Mouse (Mus musculus): ENCODE measurements around the gene Mef2c. TPM values are rescaled to one million over a fixed set of nuclear protein-coding genes. Genes with fewer than 3 reads are reported as not detected.

The Mef2c gene
- polyA plus RNA-seq, 1 experiment from 2014 or later = 29.8 TPM

GRCm38 (mm10) chr13:83579410-83579809, 75.6 kb downstream of the Mef2c start:
- H3K27me3 ChIP-seq (ENCODE audit: control insufficient read depth, insufficient read depth, low read length) = no peaks in the 10 kb centered on the region
- no peak overlapping the region for H3K27ac ChIP-seq (replicated peaks; ENCODE audit: low read depth, low read length)
- DNase-seq (ENCODE audit: low spot score) (no peak), ATAC-seq (replicated peaks; ENCODE audit: insufficient number of reproducible peaks, low FRiP score, low TSS enrichment, low read depth) (no peak)
- WGBS = 87% methylated on average over 3 of the region's 3 CpGs
- no peak overlapping the region for H3K9ac ChIP-seq (replicated peaks; ENCODE audit: low read length)
- no peaks in the 10 kb centered on the region for H3K4me1 ChIP-seq (ENCODE audit: control insufficient read depth, insufficient read depth, low read length)
- H3K4me2 ChIP-seq (ENCODE audit: low read depth, low read length) = no peak overlapping the region
- no peak overlapping the region for H3K4me3 ChIP-seq (ENCODE audit: low read depth, low read length)
- no peaks in the 10 kb centered on the region for H3K36me3 ChIP-seq (replicated peaks; ENCODE audit: control insufficient read depth, insufficient read depth, low read depth, low read length)
- H3K9me3 ChIP-seq (replicated peaks; ENCODE audit: control insufficient read depth, low read length) = no peaks in the 10 kb centered on the region

- H3K4me2 ChIP-seq (ENCODE audit: low read depth, low read length) = no peak overlapping the region
- WGBS = 85% methylated on average over 5 of the region's 5 CpGs
- no peak overlapping the region for H3K9ac ChIP-seq (replicated peaks; ENCODE audit: low read length)
- no peaks in the 10 kb centered on the region for H3K27me3 ChIP-seq (ENCODE audit: control insufficient read depth, insufficient read depth, low read length)
- ATAC-seq (replicated peaks; ENCODE audit: insufficient number of reproducible peaks, low FRiP score, low TSS enrichment, low read depth) (no peak), DNase-seq (ENCODE audit: low spot score) (no peak)
- no peaks in the 10 kb centered on the region for H3K36me3 ChIP-seq (replicated peaks; ENCODE audit: control insufficient read depth, insufficient read depth, low read depth, low read length)
- no peaks in the 10 kb centered on the region for H3K4me1 ChIP-seq (ENCODE audit: control insufficient read depth, insufficient read depth, low read length)
- no peak overlapping the region for H3K4me3 ChIP-seq (ENCODE audit: low read depth, low read length)
- no peak overlapping the region for H3K27ac ChIP-seq (replicated peaks; ENCODE audit: low read depth, low read length)
- no peaks in the 10 kb centered on the region for H3K9me3 ChIP-seq (replicated peaks; ENCODE audit: control insufficient read depth, low read length)
Measured at GRCm38 (mm10) chr13:83580856-83581255, 77.0 kb downstream of the Mef2c start.

GRCm38 (mm10) chr13:83582564-83582963, 78.7 kb downstream of the Mef2c start:
- H3K36me3 ChIP-seq (replicated peaks; ENCODE audit: control insufficient read depth, insufficient read depth, low read depth, low read length) = no peaks in the 10 kb centered on the region

DNA sequence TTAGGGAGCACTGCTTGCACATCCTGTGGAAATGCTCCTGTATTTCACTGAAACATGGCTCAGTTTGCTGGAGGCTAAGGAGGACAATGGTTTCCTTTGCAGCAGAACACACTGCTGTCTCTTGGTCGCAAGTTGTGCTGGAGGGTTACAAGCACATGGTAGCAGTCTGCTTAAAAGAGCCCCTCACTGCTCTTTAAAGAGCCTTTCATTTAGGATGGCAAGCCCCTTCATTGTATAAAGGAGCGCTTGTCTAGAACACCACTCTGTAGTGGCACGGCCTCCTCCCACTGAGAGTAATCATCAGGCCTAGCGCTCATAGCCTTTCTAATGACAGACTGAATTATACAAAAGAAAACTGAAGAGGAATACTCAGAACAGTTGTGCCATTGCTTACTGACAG, 80.0 kb downstream of the Mef2c start:
- ATAC-seq (replicated peaks; ENCODE audit: insufficient number of reproducible peaks, low FRiP score, low TSS enrichment, low read depth) (no peak), DNase-seq (ENCODE audit: low spot score) (peak; percentile 19)
- H3K4me3 ChIP-seq (ENCODE audit: low read depth, low read length) = no peak overlapping the region
- H3K36me3 ChIP-seq (replicated peaks; ENCODE audit: control insufficient read depth, insufficient read depth, low read depth, low read length) = no peaks in the 10 kb centered on the region
- WGBS = 30% methylated on average over 4 of the region's 4 CpGs
- no peaks in the 10 kb centered on the region for H3K9me3 ChIP-seq (replicated peaks; ENCODE audit: control insufficient read depth, low read length)
- H3K9ac ChIP-seq (replicated peaks; ENCODE audit: low read length) = no peak overlapping the region
- no peak overlapping the region for H3K4me2 ChIP-seq (ENCODE audit: low read depth, low read length)
- no peak overlapping the region for H3K27ac ChIP-seq (replicated peaks; ENCODE audit: low read depth, low read length)
- H3K4me1 ChIP-seq (ENCODE audit: control insufficient read depth, insufficient read depth, low read length) = no peaks in the 10 kb centered on the region
- no peaks in the 10 kb centered on the region for H3K27me3 ChIP-seq (ENCODE audit: control insufficient read depth, insufficient read depth, low read length)

More at GRCm38 (mm10) chr13:83582564-83582963, 78.7 kb downstream of the Mef2c start:
- no peak overlapping the region for H3K27ac ChIP-seq (replicated peaks; ENCODE audit: low read depth, low read length)
- H3K4me2 ChIP-seq (ENCODE audit: low read depth, low read length) = no peak overlapping the region
- H3K4me3 ChIP-seq (ENCODE audit: low read depth, low read length) = no peak overlapping the region
- no peak overlapping the region for H3K9ac ChIP-seq (replicated peaks; ENCODE audit: low read length)
- H3K27me3 ChIP-seq (ENCODE audit: control insufficient read depth, insufficient read depth, low read length) = no peaks in the 10 kb centered on the region
- DNase-seq (ENCODE audit: low spot score) = peak; percentile 13
- no peak for ATAC-seq (replicated peaks; ENCODE audit: insufficient number of reproducible peaks, low FRiP score, low TSS enrichment, low read depth)
- no peaks in the 10 kb centered on the region for H3K9me3 ChIP-seq (replicated peaks; ENCODE audit: control insufficient read depth, low read length)
- 70% methylated on average over 1 of the region's 1 CpGs for WGBS
- no peaks in the 10 kb centered on the region for H3K4me1 ChIP-seq (ENCODE audit: control insufficient read depth, insufficient read depth, low read length)

GRCm38 (mm10) chr13:83585359-83585758, 81.5 kb downstream of the Mef2c start:
- DNase-seq (ENCODE audit: low spot score) (no peak), ATAC-seq (replicated peaks; ENCODE audit: insufficient number of reproducible peaks, low FRiP score, low TSS enrichment, low read depth) (no peak)
- Histone ChIP-seq H3K9ac (replicated peaks; ENCODE audit: low read length) (no peak overlapping the region), H3K4me3 (ENCODE audit: low read depth, low read length) (no peak overlapping the region), H3K9me3 (replicated peaks; ENCODE audit: control insufficient read depth, low read length) (no peaks in the 10 kb centered on the region), H3K4me2 (ENCODE audit: low read depth, low read length) (no peak overlapping the region), H3K4me1 (ENCODE audit: control insufficient read depth, insufficient read depth, low read length) (no peaks in the 10 kb centered on the region), H3K36me3 (replicated peaks; ENCODE audit: control insufficient read depth, insufficient read depth, low read depth, low read length) (no peaks in the 10 kb centered on the region), H3K27ac (replicated peaks; ENCODE audit: low read depth, low read length) (no peak overlapping the region), H3K27me3 (ENCODE audit: control insufficient read depth, insufficient read depth, low read length) (no peaks in the 10 kb centered on the region)
- 82% methylated on average over 5 of the region's 5 CpGs for WGBS

- DNase-seq (ENCODE audit: low spot score) = no peak
- 91% methylated on average over 2 of the region's 2 CpGs for WGBS
- Histone ChIP-seq H3K4me2 (ENCODE audit: low read depth, low read length) (no peak overlapping the region), H3K9ac (replicated peaks; ENCODE audit: low read length) (no peak overlapping the region), H3K36me3 (replicated peaks; ENCODE audit: control insufficient read depth, insufficient read depth, low read depth, low read length) (no peaks in the 10 kb centered on the region), H3K27ac (replicated peaks; ENCODE audit: low read depth, low read length) (no peak overlapping the region), H3K9me3 (replicated peaks; ENCODE audit: control insufficient read depth, low read length) (no peaks in the 10 kb centered on the region), H3K4me1 (ENCODE audit: control insufficient read depth, insufficient read depth, low read length) (no peaks in the 10 kb centered on the region), H3K4me3 (ENCODE audit: low read depth, low read length) (no peak overlapping the region), H3K27me3 (ENCODE audit: control insufficient read depth, insufficient read depth, low read length) (no peaks in the 10 kb centered on the region)
- ATAC-seq (replicated peaks; ENCODE audit: insufficient number of reproducible peaks, low FRiP score, low TSS enrichment, low read depth) = no peak
Measured at GRCm38 (mm10) chr13:83588186-83588585, 84.4 kb downstream of the Mef2c start.

GRCm38 (mm10) chr13:83590886-83591285, 87.1 kb downstream of the Mef2c start:
- no peak for DNase-seq (ENCODE audit: low spot score)

DNA sequence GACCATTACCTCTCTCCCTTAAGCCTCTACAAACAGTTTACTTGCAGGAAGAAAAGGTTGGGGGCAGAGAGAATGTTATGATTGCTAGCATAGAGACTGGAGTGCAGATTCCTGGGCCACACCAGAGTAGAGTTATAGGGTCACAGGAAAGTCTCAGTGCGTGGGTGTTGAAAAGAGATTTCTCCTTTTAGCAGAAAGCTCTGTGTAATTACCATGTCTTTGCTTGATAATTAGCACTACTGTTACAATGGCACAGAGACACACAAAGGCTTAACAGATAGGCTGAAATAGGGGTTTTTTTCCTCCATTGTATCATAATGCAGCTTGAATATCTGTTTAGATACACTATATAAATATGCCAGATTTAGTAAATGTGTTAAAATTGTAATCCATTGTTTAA, 91.6 kb downstream of the Mef2c start:
- Histone ChIP-seq H3K4me2 (ENCODE audit: low read depth, low read length) (no peak overlapping the region), H3K9me3 (replicated peaks; ENCODE audit: control insufficient read depth, low read length) (no peaks in the 10 kb centered on the region), H3K27ac (replicated peaks; ENCODE audit: low read depth, low read length) (no peak overlapping the region), H3K36me3 (replicated peaks; ENCODE audit: control insufficient read depth, insufficient read depth, low read depth, low read length) (no peaks in the 10 kb centered on the region), H3K4me3 (ENCODE audit: low read depth, low read length) (no peak overlapping the region), H3K9ac (replicated peaks; ENCODE audit: low read length) (no peak overlapping the region), H3K4me1 (ENCODE audit: control insufficient read depth, insufficient read depth, low read length) (no peaks in the 10 kb centered on the region), H3K27me3 (ENCODE audit: control insufficient read depth, insufficient read depth, low read length) (no peaks in the 10 kb centered on the region)
- ATAC-seq (replicated peaks; ENCODE audit: insufficient number of reproducible peaks, low FRiP score, low TSS enrichment, low read depth) (no peak), DNase-seq (ENCODE audit: low spot score) (no peak)
- WGBS = 48% methylated on average over 1 of the region's 1 CpGs

More at GRCm38 (mm10) chr13:83590886-83591285, 87.1 kb downstream of the Mef2c start:
- Histone ChIP-seq H3K9me3 (replicated peaks; ENCODE audit: control insufficient read depth, low read length) (no peaks in the 10 kb centered on the region), H3K4me2 (ENCODE audit: low read depth, low read length) (no peak overlapping the region), H3K36me3 (replicated peaks; ENCODE audit: control insufficient read depth, insufficient read depth, low read depth, low read length) (no peaks in the 10 kb centered on the region), H3K27me3 (ENCODE audit: control insufficient read depth, insufficient read depth, low read length) (no peaks in the 10 kb centered on the region), H3K4me3 (ENCODE audit: low read depth, low read length) (no peak overlapping the region), H3K27ac (replicated peaks; ENCODE audit: low read depth, low read length) (no peak overlapping the region), H3K4me1 (ENCODE audit: control insufficient read depth, insufficient read depth, low read length) (no peaks in the 10 kb centered on the region), H3K9ac (replicated peaks; ENCODE audit: low read length) (no peak overlapping the region)
- ATAC-seq (replicated peaks; ENCODE audit: insufficient number of reproducible peaks, low FRiP score, low TSS enrichment, low read depth) = no peak
- 96% methylated on average over 5 of the region's 5 CpGs for WGBS

Data from embryonic facial prominence, embryonic 11.5 days (tissue).